ENCODE assay signal across 32 mouse cellular contexts in the genomic region with DNA sequence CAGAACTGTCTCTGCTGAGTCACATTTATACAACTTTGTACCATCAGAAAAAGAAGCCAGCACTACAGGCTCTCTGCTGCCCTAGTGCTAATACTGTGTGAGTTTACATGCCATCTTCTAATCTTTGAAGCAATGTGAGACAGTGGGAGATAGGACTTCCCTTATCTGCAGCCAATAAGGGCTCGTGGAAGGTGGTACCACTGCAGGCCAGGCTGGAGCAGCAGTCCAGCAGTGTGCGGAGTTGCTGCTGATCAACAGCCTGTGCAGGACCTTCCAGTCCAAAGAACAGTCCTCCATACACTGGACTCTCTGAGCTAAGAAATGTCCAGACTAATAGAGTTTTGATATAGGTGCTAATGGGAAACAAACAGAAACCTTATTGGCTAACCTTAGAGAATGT. TPM values are rescaled to one million over a fixed set of nuclear protein-coding genes. Genes with fewer than 3 reads are reported as not detected.
A peak's percentile ranks its signal among the peaks of the same experiment; 100 is the strongest.
DNase-seq lines count a peak whose midpoint lies in the region; ATAC-seq and TF ChIP-seq lines count a peak whose summit lies in the region.
"Had no signal": no experiment of that assay in that cellular context is flagged by ENCODE, and none has a peak within 500 bp of the region (broad histone marks: within the 10 kb centered on the region; RNA-seq: fewer than 3 reads in every experiment).

No protein-coding gene starts in this region.

- no peak overlapping the region for H3K4me2 ChIP-seq in forebrain, embryonic 15.5 days (replicated peaks)
- no peak overlapping the region for H3K4me2 ChIP-seq in forebrain, embryonic 14.5 days (ENCODE audit: low read length)
- H3K4me2 ChIP-seq in liver, embryonic 12.5 days: no peak overlapping the region
- H3K4me2 ChIP-seq in liver, embryonic 11.5 days: no peak overlapping the region
- H3K4me2 ChIP-seq in midbrain, postnatal 0 days (ENCODE audit: low read depth, low read length, poor library complexity, severe bottlenecking): no peak overlapping the region
- H3K4me2 ChIP-seq in midbrain, embryonic 13.5 days (replicated peaks): no peak overlapping the region
- no peak overlapping the region for H3K4me2 ChIP-seq in stomach, postnatal 0 days (replicated peaks; ENCODE audit: low read depth)
- H3K4me2 ChIP-seq: heart, embryonic 13.5 days; kidney, embryonic 15.5 days; limb, embryonic 12.5 days; midbrain, embryonic 12.5 days; neural tube, embryonic 13.5 days had no signal

- no peaks in the 10 kb centered on the region for H3K4me1 ChIP-seq in forebrain, embryonic 15.5 days
- no peaks in the 10 kb centered on the region for H3K4me1 ChIP-seq in forebrain, embryonic 14.5 days (ENCODE audit: control insufficient read depth, insufficient read depth, low read length)
- H3K4me1 ChIP-seq in liver, embryonic 12.5 days: 0 out of 2 replicates have a peak, but pooled peaks cover 5% of the 10 kb centered on the region
- H3K4me1 ChIP-seq in liver, embryonic 11.5 days (replicated peaks; ENCODE audit: control insufficient read depth, insufficient read depth, low read length): no peaks in the 10 kb centered on the region
- 0 out of 2 replicates have a peak, but pooled peaks cover 3% of the 10 kb centered on the region for H3K4me1 ChIP-seq in midbrain, postnatal 0 days (ENCODE audit: insufficient read depth, low read length)
- H3K4me1 ChIP-seq in midbrain, embryonic 13.5 days (replicated peaks): peaks cover 4% of the 10 kb centered on the region
- no peaks in the 10 kb centered on the region for H3K4me1 ChIP-seq in stomach, postnatal 0 days (replicated peaks; ENCODE audit: control insufficient read depth, insufficient read depth)
- H3K4me1 ChIP-seq: kidney, embryonic 15.5 days; limb, embryonic 12.5 days had no signal

- H3K27ac ChIP-seq in forebrain, embryonic 15.5 days (replicated peaks): no peak overlapping the region
- H3K27ac ChIP-seq in forebrain, embryonic 14.5 days (ENCODE audit: low read depth, low read length): no peak overlapping the region; the same call in 1 of the 2 replicates
- no peak overlapping the region for H3K27ac ChIP-seq in liver, embryonic 12.5 days
- no peak overlapping the region for H3K27ac ChIP-seq in liver, embryonic 11.5 days (ENCODE audit: low read depth, low read length)
- no peak overlapping the region for H3K27ac ChIP-seq in midbrain, postnatal 0 days (ENCODE audit: low read depth, low read length)
- H3K27ac ChIP-seq in midbrain, embryonic 13.5 days: no peak overlapping the region
- no peak overlapping the region for H3K27ac ChIP-seq in stomach, postnatal 0 days (replicated peaks)
- H3K27ac ChIP-seq: heart, embryonic 13.5 days; kidney, embryonic 15.5 days; layer of hippocampus, adult 2 months; left cerebral cortex, adult 2 months; limb, embryonic 12.5 days; liver, embryonic 14.5 days; midbrain, embryonic 12.5 days; neural tube, embryonic 13.5 days had no signal

- no peaks in the 10 kb centered on the region for H3K36me3 ChIP-seq in forebrain, embryonic 15.5 days
- H3K36me3 ChIP-seq in forebrain, embryonic 14.5 days (ENCODE audit: control insufficient read depth, insufficient read depth, low read length): no peaks in the 10 kb centered on the region
- no peaks in the 10 kb centered on the region for H3K36me3 ChIP-seq in liver, embryonic 12.5 days
- no peaks in the 10 kb centered on the region for H3K36me3 ChIP-seq in liver, embryonic 11.5 days (ENCODE audit: control insufficient read depth, insufficient read depth, low read length)
- 0 out of 2 replicates have a peak, but pooled peaks cover 4% of the 10 kb centered on the region for H3K36me3 ChIP-seq in midbrain, postnatal 0 days (ENCODE audit: insufficient read depth, low read length)
- no peaks in the 10 kb centered on the region for H3K36me3 ChIP-seq in midbrain, embryonic 13.5 days
- no peaks in the 10 kb centered on the region for H3K36me3 ChIP-seq in stomach, postnatal 0 days (ENCODE audit: control insufficient read depth, insufficient read depth, low read length)
- H3K36me3 ChIP-seq: G1E; kidney, embryonic 15.5 days; limb, embryonic 12.5 days; midbrain, embryonic 12.5 days; neural tube, embryonic 13.5 days had no signal

- no peak overlapping the region for H3K4me3 ChIP-seq in forebrain, embryonic 15.5 days
- H3K4me3 ChIP-seq in forebrain, embryonic 14.5 days (ENCODE audit: low read depth, low read length): no peak overlapping the region
- H3K4me3 ChIP-seq in liver, embryonic 12.5 days: no peak overlapping the region
- H3K4me3 ChIP-seq in liver, embryonic 11.5 days (ENCODE audit: low read depth, low read length): no peak overlapping the region
- H3K4me3 ChIP-seq in midbrain, postnatal 0 days (ENCODE audit: low read depth, low read length): no peak overlapping the region
- H3K4me3 ChIP-seq in midbrain, embryonic 13.5 days (replicated peaks): no peak overlapping the region
- no peak overlapping the region for H3K4me3 ChIP-seq in stomach, postnatal 0 days (ENCODE audit: low read depth, low read length)
- H3K4me3 ChIP-seq: heart, embryonic 13.5 days; kidney, embryonic 15.5 days; layer of hippocampus, adult 2 months; left cerebral cortex, adult 2 months; limb, embryonic 12.5 days; midbrain, embryonic 12.5 days; myocyte; neural tube, embryonic 13.5 days had no signal

- H3K27me3 ChIP-seq in forebrain, embryonic 15.5 days: no peaks in the 10 kb centered on the region
- no peaks in the 10 kb centered on the region for H3K27me3 ChIP-seq in forebrain, embryonic 14.5 days (replicated peaks; ENCODE audit: control insufficient read depth, insufficient read depth, low read length)
- no peaks in the 10 kb centered on the region for H3K27me3 ChIP-seq in liver, embryonic 12.5 days (replicated peaks)
- H3K27me3 ChIP-seq in liver, embryonic 11.5 days (replicated peaks; ENCODE audit: control insufficient read depth, insufficient read depth, low read length): no peaks in the 10 kb centered on the region
- H3K27me3 ChIP-seq in midbrain, postnatal 0 days (ENCODE audit: insufficient read depth, low read length): no peaks in the 10 kb centered on the region
- no peaks in the 10 kb centered on the region for H3K27me3 ChIP-seq in midbrain, embryonic 13.5 days
- H3K27me3 ChIP-seq in stomach, postnatal 0 days (ENCODE audit: control insufficient read depth, insufficient read depth, low read length): no peaks in the 10 kb centered on the region
- H3K27me3 ChIP-seq: heart, embryonic 13.5 days; kidney, embryonic 15.5 days; limb, embryonic 12.5 days; midbrain, embryonic 12.5 days; neural tube, embryonic 13.5 days had no signal

- TF ChIP-seq CTCF in midbrain, postnatal 0 days (IDR thresholded peaks at IDR 0.05): no peak
- TF ChIP-seq CTCF in stomach, postnatal 0 days (IDR thresholded peaks at IDR 0.05; ENCODE audit: low read depth): no peak

- H3K9me3 ChIP-seq in forebrain, embryonic 15.5 days: no peaks in the 10 kb centered on the region
- no peaks in the 10 kb centered on the region for H3K9me3 ChIP-seq in forebrain, embryonic 14.5 days (replicated peaks; ENCODE audit: control insufficient read depth, low read length)
- no peaks in the 10 kb centered on the region for H3K9me3 ChIP-seq in liver, embryonic 12.5 days (replicated peaks)
- H3K9me3 ChIP-seq in liver, embryonic 11.5 days (ENCODE audit: control insufficient read depth, low read length): no peaks in the 10 kb centered on the region
- no peaks in the 10 kb centered on the region for H3K9me3 ChIP-seq in midbrain, postnatal 0 days (ENCODE audit: low read length)
- no peaks in the 10 kb centered on the region for H3K9me3 ChIP-seq in midbrain, embryonic 13.5 days
- no peaks in the 10 kb centered on the region for H3K9me3 ChIP-seq in stomach, postnatal 0 days (ENCODE audit: control insufficient read depth, low read length)
- H3K9me3 ChIP-seq: G1E; kidney, embryonic 15.5 days; limb, embryonic 12.5 days; midbrain, embryonic 12.5 days; neural tube, embryonic 13.5 days had no signal

- no peak for DNase-seq in forebrain, embryonic 14.5 days (ENCODE audit: low spot score)
- no peak for DNase-seq in liver, embryonic 11.5 days (ENCODE audit: low spot score)
- no peak for DNase-seq in midbrain, postnatal 0 days (ENCODE audit: low spot score)
- no peak for DNase-seq in stomach, postnatal 0 days (ENCODE audit: low spot score)
- no peak for DNase-seq in thymus, adult 18-20 months
- DNase-seq: adrenal gland, adult 8-10 months; cerebellum, adult 11 months; cerebellum, adult 9-10 months; cerebellum, postnatal 36 days; forebrain, postnatal 0 days; gastrocnemius, postnatal 10 days; heart, postnatal 10 days; kidney, adult 18-20 months; kidney, postnatal 36 days; lung, postnatal 36 days; thymus, postnatal 25 days had no signal

- no peak for TF ChIP-seq EP300 in stomach, postnatal 0 days (optimal IDR thresholded peaks at IDR 0.05)

- ATAC-seq in forebrain, embryonic 15.5 days (replicated peaks): peak; percentile 41; the same call in 1 of the 2 replicates
- ATAC-seq in forebrain, embryonic 14.5 days: no peak
- ATAC-seq in liver, embryonic 12.5 days: peak; percentile 61
- ATAC-seq in liver, embryonic 11.5 days (replicated peaks; ENCODE audit: low FRiP score): no peak
- ATAC-seq in midbrain, postnatal 0 days (ENCODE audit: low FRiP score): 0 out of 2 replicates have a peak, but pooled peaks have one; percentile 23
- no peak for ATAC-seq in midbrain, embryonic 13.5 days
- peak; percentile 59; the same call in 1 of the 2 replicates for ATAC-seq in stomach, postnatal 0 days (ENCODE audit: low FRiP score, low TSS enrichment)
- ATAC-seq: forebrain, postnatal 0 days had no signal

- no peak overlapping the region for H3K9ac ChIP-seq in forebrain, embryonic 15.5 days (replicated peaks)
- no peak overlapping the region for H3K9ac ChIP-seq in forebrain, embryonic 14.5 days (ENCODE audit: low read length)
- no peak overlapping the region for H3K9ac ChIP-seq in liver, embryonic 12.5 days
- no peak overlapping the region for H3K9ac ChIP-seq in liver, embryonic 11.5 days (ENCODE audit: low read depth, low read length)
- no peak overlapping the region for H3K9ac ChIP-seq in midbrain, postnatal 0 days (replicated peaks; ENCODE audit: low read length, poor library complexity, severe bottlenecking)
- no peak overlapping the region for H3K9ac ChIP-seq in midbrain, embryonic 13.5 days (replicated peaks)
- no peak overlapping the region for H3K9ac ChIP-seq in stomach, postnatal 0 days (ENCODE audit: low read length)
- H3K9ac ChIP-seq: forebrain, postnatal 0 days; heart, embryonic 13.5 days; kidney, embryonic 15.5 days; limb, embryonic 12.5 days; liver, embryonic 14.5 days; midbrain, embryonic 12.5 days; neural tube, embryonic 13.5 days had no signal

- WGBS in forebrain, embryonic 15.5 days: 90% methylated on average over 2 of the region's 2 CpGs
- WGBS in forebrain, embryonic 14.5 days: 80% methylated on average over 2 of the region's 2 CpGs
- 49% methylated on average over 2 of the region's 2 CpGs for WGBS in liver, embryonic 12.5 days (ENCODE audit: insufficient replicate concordance)
- 51% methylated on average over 2 of the region's 2 CpGs for WGBS in liver, embryonic 11.5 days
- WGBS in midbrain, postnatal 0 days: 94% methylated on average over 2 of the region's 2 CpGs
- 100% methylated on average over 2 of the region's 2 CpGs for WGBS in midbrain, embryonic 13.5 days
- WGBS in stomach, postnatal 0 days: 71% methylated on average over 2 of the region's 2 CpGs

RNA-seq across cellular contexts. Expression of a gene that starts 59.2 kb away (rescaled TPM):
- 50.6 and 53.1 TPM in 2 replicates for polyA plus RNA-seq in forebrain, embryonic 15.5 days (2015; fragmentation: Nextera tagmentation; extraction: Ambion mirVana)
- polyA plus RNA-seq in forebrain, embryonic 14.5 days (2014; fragmentation: Nextera tagmentation; extraction: Ambion mirVana): 45.4 and 54.5 TPM in 2 replicates
- 9.9 and 12.5 TPM in 2 replicates for polyA plus RNA-seq in liver, embryonic 12.5 days (2016; fragmentation: Nextera tagmentation; extraction: Ambion mirVana)
- 16.8 and 18.0 TPM in 2 replicates for polyA plus RNA-seq in liver, embryonic 11.5 days (2014; fragmentation: Nextera tagmentation; extraction: Ambion mirVana)
- 34.8 and 36.2 TPM in 2 replicates for total RNA-seq in midbrain, postnatal 0 days (2014; rRNA removed)
- 74.7 and 80.4 TPM in 2 replicates for polyA plus RNA-seq in midbrain, postnatal 0 days (2015; fragmentation: Nextera tagmentation; extraction: Ambion mirVana)
- 64.0 and 66.9 TPM in 2 replicates for polyA plus RNA-seq in midbrain, embryonic 13.5 days (2015; fragmentation: Nextera tagmentation; extraction: Ambion mirVana)
- 59.4 and 73.8 TPM in 2 replicates for polyA plus RNA-seq in stomach, postnatal 0 days (2015; fragmentation: Nextera tagmentation; extraction: Ambion mirVana)
- total RNA-seq: granulocyte monocyte progenitor cell, adult 5-6 weeks; hematopoietic stem cell, adult 5-6 weeks; megakaryocyte, adult 5-6 weeks had no signal
- polyA plus RNA-seq: G1E had no signal

Comparison
In these comparisons a context has a peak if more than half of its experiments do, and no peak if none do; other contexts are left out.
1. ATAC-seq: peak in forebrain, embryonic 15.5 days (single experiment), liver, embryonic 12.5 days (single experiment), midbrain, postnatal 0 days (single experiment) and stomach, postnatal 0 days (single experiment); none in forebrain, embryonic 14.5 days (single experiment), liver, embryonic 11.5 days (single experiment) and midbrain, embryonic 13.5 days (single experiment).